Mouse (Mus musculus): ENCODE data around the gene Btnl6. TPM values are rescaled to one million over a fixed set of nuclear protein-coding genes. Genes with fewer than 3 reads are reported as not detected.
"Not testable (repeated sequence)": the region's sequence is repeated elsewhere in the genome, so short reads cannot be mapped to it uniquely, and the experiment has no call there.

Gene Btnl6
- polyA plus RNA-seq, 1 experiment from 2014 or later = 0.17 TPM

- H3K9ac ChIP-seq (ENCODE audit: low read depth, low read length); H3K27ac ChIP-seq (ENCODE audit: low read length); H3K4me1 ChIP-seq (ENCODE audit: control insufficient read depth, low read depth, low read length); ATAC-seq (ENCODE audit: low read depth); H3K9me3 ChIP-seq (replicated peaks; ENCODE audit: control insufficient read depth, low read length); H3K27me3 ChIP-seq (ENCODE audit: control insufficient read depth, insufficient read depth, low read depth, low read length); H3K4me2 ChIP-seq (ENCODE audit: low read depth, low read length); H3K4me3 ChIP-seq (ENCODE audit: low read depth, low read length); H3K36me3 ChIP-seq (ENCODE audit: control insufficient read depth, insufficient read depth): not testable (repeated sequence)
- 42% methylated on average over 3 of the region's 3 CpGs for WGBS (ENCODE audit: insufficient replicate concordance)
Observed at GRCm38 (mm10) chr17:34518571-34518970, 1.4 kb upstream of the Btnl6 start.

GRCm38 (mm10) chr17:34517795-34518194 lies 643 bp upstream of the Btnl6 start:
- Histone ChIP-seq H3K4me1 (ENCODE audit: control insufficient read depth, low read depth, low read length) (no peaks in the 10 kb centered on the region), H3K4me3 (ENCODE audit: low read depth, low read length) (no peak overlapping the region), H3K9me3 (replicated peaks; ENCODE audit: control insufficient read depth, low read length) (no peaks in the 10 kb centered on the region), H3K9ac (ENCODE audit: low read depth, low read length) (no peak overlapping the region), H3K27ac (ENCODE audit: low read length) (no peak overlapping the region), H3K27me3 (ENCODE audit: control insufficient read depth, insufficient read depth, low read depth, low read length) (no peaks in the 10 kb centered on the region; the same call in 1 of the 2 replicates), H3K4me2 (ENCODE audit: low read depth, low read length) (no peak overlapping the region), H3K36me3 (ENCODE audit: control insufficient read depth, insufficient read depth) (no peaks in the 10 kb centered on the region)
- whole genome bisulfite sequencing (ENCODE audit: insufficient replicate concordance) = 68% methylated on average over 4 of the region's 4 CpGs
- ATAC-seq (ENCODE audit: low read depth) = no peak

- WGBS (ENCODE audit: insufficient replicate concordance) = 59% methylated on average over 2 of the region's 2 CpGs
- no peaks in the 10 kb centered on the region for H3K4me1 ChIP-seq (ENCODE audit: control insufficient read depth, low read depth, low read length)
- H3K9me3 ChIP-seq (replicated peaks; ENCODE audit: control insufficient read depth, low read length) = no peaks in the 10 kb centered on the region
- ATAC-seq (ENCODE audit: low read depth) = no peak
- H3K27me3 ChIP-seq (ENCODE audit: control insufficient read depth, insufficient read depth, low read depth, low read length) = no peaks in the 10 kb centered on the region; the same call in 1 of the 2 replicates
- H3K27ac ChIP-seq (ENCODE audit: low read length) = no peak overlapping the region
- no peaks in the 10 kb centered on the region for H3K36me3 ChIP-seq (ENCODE audit: control insufficient read depth, insufficient read depth)
- no peak overlapping the region for H3K4me2 ChIP-seq (ENCODE audit: low read depth, low read length)
- H3K9ac ChIP-seq (ENCODE audit: low read depth, low read length) = no peak overlapping the region
- H3K4me3 ChIP-seq (ENCODE audit: low read depth, low read length) = no peak overlapping the region
Observed at GRCm38 (mm10) chr17:34516514-34516913, 638 bp downstream of the Btnl6 start.

- H3K9me3 ChIP-seq (replicated peaks; ENCODE audit: control insufficient read depth, low read length); H3K27ac ChIP-seq (ENCODE audit: low read length); H3K4me2 ChIP-seq (ENCODE audit: low read depth, low read length); H3K27me3 ChIP-seq (ENCODE audit: control insufficient read depth, insufficient read depth, low read depth, low read length); H3K9ac ChIP-seq (ENCODE audit: low read depth, low read length); H3K4me1 ChIP-seq (ENCODE audit: control insufficient read depth, low read depth, low read length); H3K36me3 ChIP-seq (ENCODE audit: control insufficient read depth, insufficient read depth); H3K4me3 ChIP-seq (ENCODE audit: low read depth, low read length); ATAC-seq (ENCODE audit: low read depth): not testable (repeated sequence)
- WGBS (ENCODE audit: insufficient replicate concordance) = 31% methylated on average over 1 of the region's 1 CpGs
Observed at GRCm38 (mm10) chr17:34511723-34512122, 5.4 kb downstream of the Btnl6 start.

GRCm38 (mm10) chr17:34507591-34507990 lies 9.6 kb downstream of the Btnl6 start:
- H3K27me3 ChIP-seq (ENCODE audit: control insufficient read depth, insufficient read depth, low read depth, low read length) = no peaks in the 10 kb centered on the region
- no peak overlapping the region for H3K4me2 ChIP-seq (ENCODE audit: low read depth, low read length)
- no peaks in the 10 kb centered on the region for H3K9me3 ChIP-seq (replicated peaks; ENCODE audit: control insufficient read depth, low read length)
- H3K36me3 ChIP-seq (ENCODE audit: control insufficient read depth, insufficient read depth) = no peaks in the 10 kb centered on the region
- no peak overlapping the region for H3K27ac ChIP-seq (ENCODE audit: low read length)
- H3K9ac ChIP-seq (ENCODE audit: low read depth, low read length) = no peak overlapping the region
- no peak overlapping the region for H3K4me3 ChIP-seq (ENCODE audit: low read depth, low read length)
- ATAC-seq (ENCODE audit: low read depth) = no peak
- no peaks in the 10 kb centered on the region for H3K4me1 ChIP-seq (ENCODE audit: control insufficient read depth, low read depth, low read length)

GRCm38 (mm10) chr17:34497726-34498125 lies 19.4 kb downstream of the Btnl6 start:
- ATAC-seq (ENCODE audit: low read depth); H3K4me2 ChIP-seq (ENCODE audit: low read depth, low read length): not testable (repeated sequence)
- WGBS (ENCODE audit: insufficient replicate concordance) = 59% methylated on average over 2 of the region's 4 CpGs

GRCm38 (mm10) chr17:34497319-34497718 lies 19.8 kb downstream of the Btnl6 start:
- WGBS (ENCODE audit: insufficient replicate concordance) = 55% methylated on average over 3 of the region's 3 CpGs
- ATAC-seq (ENCODE audit: low read depth); H3K36me3 ChIP-seq (ENCODE audit: control insufficient read depth, insufficient read depth); H3K9ac ChIP-seq (ENCODE audit: low read depth, low read length); H3K4me2 ChIP-seq (ENCODE audit: low read depth, low read length); H3K9me3 ChIP-seq (replicated peaks; ENCODE audit: control insufficient read depth, low read length); H3K4me3 ChIP-seq (ENCODE audit: low read depth, low read length); H3K4me1 ChIP-seq (ENCODE audit: control insufficient read depth, low read depth, low read length); H3K27ac ChIP-seq (ENCODE audit: low read length); H3K27me3 ChIP-seq (ENCODE audit: control insufficient read depth, insufficient read depth, low read depth, low read length): not testable (repeated sequence)

More at GRCm38 (mm10) chr17:34497726-34498125, 19.4 kb downstream of the Btnl6 start:
- H3K36me3 ChIP-seq (ENCODE audit: control insufficient read depth, insufficient read depth); H3K4me1 ChIP-seq (ENCODE audit: control insufficient read depth, low read depth, low read length); H3K9me3 ChIP-seq (replicated peaks; ENCODE audit: control insufficient read depth, low read length); H3K4me3 ChIP-seq (ENCODE audit: low read depth, low read length); H3K9ac ChIP-seq (ENCODE audit: low read depth, low read length); H3K27me3 ChIP-seq (ENCODE audit: control insufficient read depth, insufficient read depth, low read depth, low read length); H3K27ac ChIP-seq (ENCODE audit: low read length): not testable (repeated sequence)

GRCm38 (mm10) chr17:34496539-34496938 lies 20.6 kb downstream of the Btnl6 start:
- Histone ChIP-seq H3K27me3 (ENCODE audit: control insufficient read depth, insufficient read depth, low read depth, low read length) (no peaks in the 10 kb centered on the region), H3K4me1 (ENCODE audit: control insufficient read depth, low read depth, low read length) (no peaks in the 10 kb centered on the region), H3K4me2 (ENCODE audit: low read depth, low read length) (no peak overlapping the region), H3K27ac (ENCODE audit: low read length) (no peak overlapping the region), H3K36me3 (ENCODE audit: control insufficient read depth, insufficient read depth) (no peaks in the 10 kb centered on the region), H3K9ac (ENCODE audit: low read depth, low read length) (no peak overlapping the region), H3K4me3 (ENCODE audit: low read depth, low read length) (no peak overlapping the region), H3K9me3 (replicated peaks; ENCODE audit: control insufficient read depth, low read length) (no peaks in the 10 kb centered on the region)
- WGBS (ENCODE audit: insufficient replicate concordance) = 59% methylated on average over 1 of the region's 2 CpGs
- ATAC-seq (ENCODE audit: low read depth) = no peak

- not testable (repeated sequence) for ATAC-seq (ENCODE audit: low read depth); H3K4me2 ChIP-seq (ENCODE audit: low read depth, low read length); H3K27ac ChIP-seq (ENCODE audit: low read length); H3K4me1 ChIP-seq (ENCODE audit: control insufficient read depth, low read depth, low read length); H3K36me3 ChIP-seq (ENCODE audit: control insufficient read depth, insufficient read depth); H3K27me3 ChIP-seq (ENCODE audit: control insufficient read depth, insufficient read depth, low read depth, low read length); H3K4me3 ChIP-seq (ENCODE audit: low read depth, low read length); H3K9me3 ChIP-seq (replicated peaks; ENCODE audit: control insufficient read depth, low read length); H3K9ac ChIP-seq (ENCODE audit: low read depth, low read length)
- 52% methylated on average over 2 of the region's 2 CpGs for WGBS (ENCODE audit: insufficient replicate concordance)
Observed at GRCm38 (mm10) chr17:34495156-34495555, 22.0 kb downstream of the Btnl6 start.

- H3K9ac ChIP-seq (ENCODE audit: low read depth, low read length) = no peak overlapping the region
- no peaks in the 10 kb centered on the region for H3K27me3 ChIP-seq (ENCODE audit: control insufficient read depth, insufficient read depth, low read depth, low read length)
- no peak overlapping the region for H3K27ac ChIP-seq (ENCODE audit: low read length)
- H3K9me3 ChIP-seq (replicated peaks; ENCODE audit: control insufficient read depth, low read length) = no peaks in the 10 kb centered on the region
- no peaks in the 10 kb centered on the region for H3K36me3 ChIP-seq (ENCODE audit: control insufficient read depth, insufficient read depth)
- H3K4me3 ChIP-seq (ENCODE audit: low read depth, low read length) = no peak overlapping the region
- no peak for ATAC-seq (ENCODE audit: low read depth)
- H3K4me1 ChIP-seq (ENCODE audit: control insufficient read depth, low read depth, low read length) = no peaks in the 10 kb centered on the region
- H3K4me2 ChIP-seq (ENCODE audit: low read depth, low read length) = no peak overlapping the region
Observed at GRCm38 (mm10) chr17:34492796-34493195, 24.4 kb downstream of the Btnl6 start.
